Mouse (Mus musculus): ENCODE data around the gene Rnf144b. TPM values are rescaled to one million over a fixed set of nuclear protein-coding genes. Genes with fewer than 3 reads are reported as not detected.

Rnf144b gene
- polyA plus RNA-seq, 1 experiment from 2014 or later, result 0.84 TPM

- Histone ChIP-seq H3K4me2 (replicated peaks) (no peak overlapping the region), H3K4me1 (no peaks in the 10 kb centered on the region), H3K27me3 (no peaks in the 10 kb centered on the region), H3K9me3 (peaks cover 2% of the 10 kb centered on the region; the same call in 1 of the 2 replicates), H3K4me3 (no peak overlapping the region), H3K36me3 (no peaks in the 10 kb centered on the region), H3K27ac (replicated peaks) (no peak overlapping the region), H3K9ac (replicated peaks) (no peak overlapping the region)
- ATAC-seq (ENCODE audit: low FRiP score, low read depth), result no peak
- 79% methylated on average over 7 of the region's 7 CpGs for WGBS
Observed at GRCm38 (mm10) chr13:47211581-47211980, 89.1 kb downstream of the Rnf144b start.

GRCm38 (mm10) chr13:47213817-47214216, 91.4 kb downstream of the Rnf144b start:
- no peaks in the 10 kb centered on the region for H3K9me3 ChIP-seq
- no peak for ATAC-seq (ENCODE audit: low FRiP score, low read depth)
- 96% methylated on average over 10 of the region's 10 CpGs for whole genome bisulfite sequencing
- H3K4me3 ChIP-seq, result no peak overlapping the region
- H3K4me1 ChIP-seq, result no peaks in the 10 kb centered on the region
- H3K27me3 ChIP-seq, result no peaks in the 10 kb centered on the region
- H3K36me3 ChIP-seq, result no peaks in the 10 kb centered on the region
- no peak overlapping the region for H3K9ac ChIP-seq (replicated peaks)
- H3K4me2 ChIP-seq (replicated peaks), result no peak overlapping the region
- H3K27ac ChIP-seq (replicated peaks), result no peak overlapping the region

- ATAC-seq (ENCODE audit: low FRiP score, low read depth), result no peak
- Histone ChIP-seq H3K4me1 (no peaks in the 10 kb centered on the region), H3K36me3 (no peaks in the 10 kb centered on the region), H3K27ac (replicated peaks) (no peak overlapping the region), H3K4me3 (no peak overlapping the region), H3K9ac (replicated peaks) (no peak overlapping the region), H3K9me3 (no peaks in the 10 kb centered on the region), H3K27me3 (no peaks in the 10 kb centered on the region), H3K4me2 (replicated peaks) (no peak overlapping the region)
- whole genome bisulfite sequencing, result 82% methylated on average over 5 of the region's 5 CpGs
Observed at GRCm38 (mm10) chr13:47214895-47215294, 92.4 kb downstream of the Rnf144b start.

- H3K4me1 ChIP-seq, result no peaks in the 10 kb centered on the region
- H3K9me3 ChIP-seq, result no peaks in the 10 kb centered on the region
- H3K4me2 ChIP-seq (replicated peaks), result no peak overlapping the region
- ATAC-seq (ENCODE audit: low FRiP score, low read depth), result no peak
- H3K27ac ChIP-seq (replicated peaks), result no peak overlapping the region
- no peaks in the 10 kb centered on the region for H3K27me3 ChIP-seq
- 89% methylated on average over 20 of the region's 20 CpGs for WGBS
- no peak overlapping the region for H3K9ac ChIP-seq (replicated peaks)
- no peaks in the 10 kb centered on the region for H3K36me3 ChIP-seq
- no peak overlapping the region for H3K4me3 ChIP-seq
Observed at GRCm38 (mm10) chr13:47215815-47216585, 93.5 kb downstream of the Rnf144b start.

GRCm38 (mm10) chr13:47217107-47217571, 94.7 kb downstream of the Rnf144b start:
- WGBS, result 91% methylated on average over 5 of the region's 5 CpGs
- H3K9ac ChIP-seq (replicated peaks), result no peak overlapping the region
- H3K36me3 ChIP-seq, result no peaks in the 10 kb centered on the region
- 0 out of 2 replicates have a peak, but pooled peaks cover under 1% of the 10 kb centered on the region for H3K27me3 ChIP-seq
- ATAC-seq (ENCODE audit: low FRiP score, low read depth), result no peak
- H3K4me2 ChIP-seq (replicated peaks), result no peak overlapping the region
- H3K9me3 ChIP-seq, result no peaks in the 10 kb centered on the region
- H3K4me1 ChIP-seq, result no peaks in the 10 kb centered on the region
- H3K4me3 ChIP-seq, result no peak overlapping the region
- no peak overlapping the region for H3K27ac ChIP-seq (replicated peaks)

- Histone ChIP-seq H3K9me3 (no peaks in the 10 kb centered on the region), H3K4me3 (no peak overlapping the region), H3K9ac (replicated peaks) (no peak overlapping the region), H3K4me1 (no peaks in the 10 kb centered on the region), H3K27me3 (peaks cover 7% of the 10 kb centered on the region; the same call in 1 of the 2 replicates), H3K36me3 (no peaks in the 10 kb centered on the region), H3K27ac (replicated peaks) (no peak overlapping the region), H3K4me2 (replicated peaks) (no peak overlapping the region)
- no peak for ATAC-seq (ENCODE audit: low FRiP score, low read depth)
- 79% methylated on average over 6 of the region's 6 CpGs for WGBS
Observed at GRCm38 (mm10) chr13:47218351-47218750, 95.9 kb downstream of the Rnf144b start.

GRCm38 (mm10) chr13:47220426-47220825, 98.0 kb downstream of the Rnf144b start:
- no peaks in the 10 kb centered on the region for H3K36me3 ChIP-seq
- no peak overlapping the region for H3K4me3 ChIP-seq
- H3K9me3 ChIP-seq, result no peaks in the 10 kb centered on the region
- ATAC-seq (ENCODE audit: low FRiP score, low read depth), result no peak
- no peak overlapping the region for H3K9ac ChIP-seq (replicated peaks)
- peaks cover 17% of the 10 kb centered on the region for H3K4me1 ChIP-seq
- 94% methylated on average over 10 of the region's 10 CpGs for WGBS
- no peak overlapping the region for H3K4me2 ChIP-seq (replicated peaks)
- H3K27ac ChIP-seq (replicated peaks), result no peak overlapping the region
- peaks cover 7% of the 10 kb centered on the region; the same call in 1 of the 2 replicates for H3K27me3 ChIP-seq

GRCm38 (mm10) chr13:47223576-47224538, 101.4 kb downstream of the Rnf144b start:
- no peak for ATAC-seq (ENCODE audit: low FRiP score, low read depth)
- no peak overlapping the region for H3K9ac ChIP-seq (replicated peaks)
- H3K9me3 ChIP-seq, result no peaks in the 10 kb centered on the region
- peaks cover 17% of the 10 kb centered on the region for H3K4me1 ChIP-seq
- H3K36me3 ChIP-seq, result no peaks in the 10 kb centered on the region
- WGBS, result 75% methylated on average over 18 of the region's 18 CpGs
- H3K27ac ChIP-seq (replicated peaks), result no peak overlapping the region
- no peak overlapping the region for H3K4me2 ChIP-seq (replicated peaks)
- H3K27me3 ChIP-seq, result peaks cover 7% of the 10 kb centered on the region; the same call in 1 of the 2 replicates
- H3K4me3 ChIP-seq, result no peak overlapping the region

GRCm38 (mm10) chr13:47224648-47225323, 102.3 kb downstream of the Rnf144b start:
- H3K9me3 ChIP-seq, result no peaks in the 10 kb centered on the region
- H3K4me1 ChIP-seq, result peaks cover 17% of the 10 kb centered on the region
- H3K9ac ChIP-seq (replicated peaks), result no peak overlapping the region
- H3K4me3 ChIP-seq, result no peak overlapping the region
- H3K27me3 ChIP-seq, result peaks cover 7% of the 10 kb centered on the region; the same call in 1 of the 2 replicates
- ATAC-seq (ENCODE audit: low FRiP score, low read depth), result no peak
- 7% methylated on average over 14 of the region's 14 CpGs for WGBS
- H3K4me2 ChIP-seq (replicated peaks), result no peak overlapping the region
- no peaks in the 10 kb centered on the region for H3K36me3 ChIP-seq
- no peak overlapping the region for H3K27ac ChIP-seq (replicated peaks)

- Histone ChIP-seq H3K27ac (replicated peaks) (no peak overlapping the region), H3K4me3 (no peak overlapping the region), H3K36me3 (no peaks in the 10 kb centered on the region), H3K4me2 (replicated peaks) (no peak overlapping the region), H3K9ac (replicated peaks) (no peak overlapping the region), H3K4me1 (peaks cover 17% of the 10 kb centered on the region), H3K9me3 (no peaks in the 10 kb centered on the region), H3K27me3 (peaks cover 7% of the 10 kb centered on the region; the same call in 1 of the 2 replicates)
- ATAC-seq (ENCODE audit: low FRiP score, low read depth), result no peak
- 74% methylated on average over 3 of the region's 3 CpGs for WGBS
Observed at GRCm38 (mm10) chr13:47225324-47225697, 102.9 kb downstream of the Rnf144b start.

- 80% methylated on average over 9 of the region's 9 CpGs for WGBS
- Histone ChIP-seq H3K36me3 (no peaks in the 10 kb centered on the region), H3K27ac (replicated peaks) (no peak overlapping the region)
Observed at GRCm38 (mm10) chr13:47225802-47226201, 103.3 kb downstream of the Rnf144b start.

More at GRCm38 (mm10) chr13:47225802-47226201, 103.3 kb downstream of the Rnf144b start:
- ATAC-seq (ENCODE audit: low FRiP score, low read depth), result no peak
- Histone ChIP-seq H3K27me3 (peaks cover 7% of the 10 kb centered on the region; the same call in 1 of the 2 replicates), H3K9ac (replicated peaks) (no peak overlapping the region), H3K4me2 (replicated peaks) (no peak overlapping the region), H3K9me3 (no peaks in the 10 kb centered on the region), H3K4me1 (peaks cover 17% of the 10 kb centered on the region), H3K4me3 (no peak overlapping the region)
